Mouse (Mus musculus) forebrain, embryonic 15.5 days (tissue): Measurements from ENCODE around the gene Rpa2. TPM values are rescaled to one million over a fixed set of nuclear protein-coding genes. Genes with fewer than 3 reads are reported as not detected.
"Not testable (repeated sequence)": the region's sequence is repeated elsewhere in the genome, so short reads cannot be mapped to it uniquely, and the experiment has no call there.

Experiments used
- ATAC-seq: fragments of 200-750 bp; cut with Nextera tagmentation; replicated peaks from 2 replicates; pipeline ENCODE4 v1.8.0; 2017; ENCODE audit warnings: mild to moderate bottlenecking, moderate TSS enrichment, moderate library complexity
- H3K27ac ChIP-seq: fragments of 300-500 bp; sonication (generic); replicated peaks from 2 replicates; pipeline ENCODE4 v1.5.1; 2015; ENCODE audit warnings: mild to moderate bottlenecking, inconsistent platforms
- H3K27me3 ChIP-seq: fragments of 300-500 bp; sonication (generic); 2 replicates; pipeline ENCODE4 v1.6.1; 2015; ENCODE audit warnings: inconsistent platforms
- H3K36me3 ChIP-seq: fragments of 300-500 bp; sonication (generic); 2 replicates; pipeline ENCODE4 v1.6.1; 2015; ENCODE audit warnings: mild to moderate bottlenecking, inconsistent platforms
- H3K4me1 ChIP-seq: fragments of 300-500 bp; sonication (generic); 2 replicates; pipeline ENCODE4 v1.6.1; 2015; ENCODE audit warnings: inconsistent platforms
- H3K4me2 ChIP-seq: fragments of 300-500 bp; sonication (generic); replicated peaks from 2 replicates; pipeline ENCODE4 v1.6.1; 2015; ENCODE audit warnings: mild to moderate bottlenecking, inconsistent platforms
- H3K4me3 ChIP-seq: fragments of 300-500 bp; sonication (generic); 2 replicates; pipeline ENCODE4 v1.5.1; 2015; ENCODE audit warnings: mild to moderate bottlenecking, inconsistent platforms
- H3K9ac ChIP-seq: fragments of 300-500 bp; sonication (generic); replicated peaks from 2 replicates; pipeline ENCODE4 v1.6.1; 2015; ENCODE audit warnings: mild to moderate bottlenecking, inconsistent platforms
- H3K9me3 ChIP-seq: fragments of 300-500 bp; sonication (generic); 2 replicates; pipeline ENCODE4 v1.6.1; 2016; ENCODE audit warnings: inconsistent platforms
- WGBS: fragments of 180-500 bp; shearing (Covaris S2); methylation state at CpG from one replicate; pipeline ENCODE4 v1.1.7; 2015; ENCODE audit warnings: mixed read lengths; 5-methylcytosine and 5-hydroxymethylcytosine counted together
- polyA plus RNA-seq: library from polyadenylated mRNA; unstranded; fragments of >200 nt; fragmentation: Nextera tagmentation; extraction: Ambion mirVana; gene quantifications from 2 replicates; pipeline ENCODE4 v1.2.1, GENCODE M21; 2015

Gene Rpa2
- 63.2 and 69.4 TPM in 2 replicates for polyA plus RNA-seq

GRCm38 (mm10) chr4:132767914-132768876, at the start of gene Rpa2:
Gene Rpa2, plus strand, starts transcription at chr4:132768332.
- Histone ChIP-seq H3K4me2 (peak within 1 kb of the TSS; percentile 86), H3K27me3 (no peaks in the 10 kb centered on the region), H3K9me3 (no peaks in the 10 kb centered on the region), H3K9ac (peak within 1 kb of the TSS; percentile 60), H3K36me3 (peaks cover 12% of the 10 kb centered on the region), H3K4me3 (peak within 1 kb of the TSS; percentile 81), H3K4me1 (peaks cover 12% of the 10 kb centered on the region), H3K27ac (no peak within 1 kb of the TSS)
- under 1% methylated on average over 71 of the region's 71 CpGs for WGBS
- peak; percentile 98 for ATAC-seq

GRCm38 (mm10) chr4:132728233-132728632, 39.9 kb upstream of the Rpa2 start:
- no peaks in the 10 kb centered on the region for H3K27me3 ChIP-seq
- WGBS: 95% methylated on average over 8 of the region's 8 CpGs
- H3K9ac ChIP-seq: no peak overlapping the region
- no peak overlapping the region for H3K4me2 ChIP-seq
- no peak overlapping the region for H3K27ac ChIP-seq
- H3K4me1 ChIP-seq: peaks cover 10% of the 10 kb centered on the region
- H3K36me3 ChIP-seq: peaks cover 11% of the 10 kb centered on the region; the same call in 1 of the 2 replicates
- H3K4me3 ChIP-seq: no peak overlapping the region
- H3K9me3 ChIP-seq: no peaks in the 10 kb centered on the region
- no peak for ATAC-seq

GRCm38 (mm10) chr4:132731616-132732015, 36.5 kb upstream of the Rpa2 start:
- Histone ChIP-seq H3K4me2 (peak overlapping the region; percentile 60), H3K4me1 (peaks cover 10% of the 10 kb centered on the region), H3K9me3 (no peaks in the 10 kb centered on the region), H3K36me3 (no peaks in the 10 kb centered on the region), H3K4me3 (peak overlapping the region; percentile 51), H3K9ac (peak overlapping the region; percentile 48), H3K27ac (no peak overlapping the region), H3K27me3 (no peaks in the 10 kb centered on the region)
- ATAC-seq: no peak
- 53% methylated on average over 12 of the region's 12 CpGs for WGBS

GRCm38 (mm10) chr4:132732148-132732684, 35.9 kb upstream of the Rpa2 start, which contains the start of gene Xkr8:
Gene Xkr8, minus strand, starts transcription at chr4:132732546.
- WGBS: 1% methylated on average over 34 of the region's 34 CpGs
- H3K9ac ChIP-seq: peak within 1 kb of the TSS; percentile 48
- H3K4me1 ChIP-seq: peaks cover 10% of the 10 kb centered on the region
- no peaks in the 10 kb centered on the region for H3K36me3 ChIP-seq
- peak; percentile 95 for ATAC-seq
- no peaks in the 10 kb centered on the region for H3K27me3 ChIP-seq
- no peaks in the 10 kb centered on the region for H3K9me3 ChIP-seq
- H3K4me3 ChIP-seq: peak within 1 kb of the TSS; percentile 51
- peak within 1 kb of the TSS; percentile 60 for H3K4me2 ChIP-seq
- no peak within 1 kb of the TSS for H3K27ac ChIP-seq

- H3K9me3 ChIP-seq: no peaks in the 10 kb centered on the region
- peaks cover 10% of the 10 kb centered on the region for H3K4me1 ChIP-seq
- no peak overlapping the region for H3K27ac ChIP-seq
- no peaks in the 10 kb centered on the region for H3K27me3 ChIP-seq
- 93% methylated on average over 25 of the region's 25 CpGs for WGBS
- H3K4me3 ChIP-seq: no peak overlapping the region
- no peaks in the 10 kb centered on the region for H3K36me3 ChIP-seq
- H3K4me2 ChIP-seq: no peak overlapping the region
- H3K9ac ChIP-seq: no peak overlapping the region
- no peak for ATAC-seq
Measured at GRCm38 (mm10) chr4:132733071-132733770, 34.9 kb upstream of the Rpa2 start.

GRCm38 (mm10) chr4:132734766-132735165, 33.4 kb upstream of the Rpa2 start:
- H3K27me3 ChIP-seq: no peaks in the 10 kb centered on the region
- H3K9me3 ChIP-seq: no peaks in the 10 kb centered on the region
- 92% methylated on average over 2 of the region's 2 CpGs for WGBS
- H3K4me3 ChIP-seq: no peak overlapping the region
- H3K36me3 ChIP-seq: no peaks in the 10 kb centered on the region
- no peak for ATAC-seq
- no peak overlapping the region for H3K27ac ChIP-seq
- H3K4me2 ChIP-seq: no peak overlapping the region
- peaks cover 10% of the 10 kb centered on the region for H3K4me1 ChIP-seq
- H3K9ac ChIP-seq: no peak overlapping the region

- Histone ChIP-seq H3K27me3 (no peaks in the 10 kb centered on the region), H3K4me2 (no peak overlapping the region), H3K9ac (no peak overlapping the region), H3K4me1 (peaks cover 10% of the 10 kb centered on the region), H3K4me3 (no peak overlapping the region), H3K36me3 (no peaks in the 10 kb centered on the region), H3K27ac (no peak overlapping the region), H3K9me3 (no peaks in the 10 kb centered on the region)
- 70% methylated on average over 2 of the region's 2 CpGs for WGBS
- ATAC-seq: no peak
Measured at GRCm38 (mm10) chr4:132735389-132735788, 32.7 kb upstream of the Rpa2 start.

GRCm38 (mm10) chr4:132735894-132736293, 32.2 kb upstream of the Rpa2 start:
- Histone ChIP-seq H3K27ac (no peak overlapping the region), H3K4me2 (no peak overlapping the region), H3K4me3 (no peak overlapping the region), H3K27me3 (no peaks in the 10 kb centered on the region), H3K9me3 (no peaks in the 10 kb centered on the region), H3K36me3 (no peaks in the 10 kb centered on the region), H3K9ac (no peak overlapping the region), H3K4me1 (peaks cover 10% of the 10 kb centered on the region)
- WGBS: 75% methylated on average over 3 of the region's 3 CpGs
- no peak for ATAC-seq

GRCm38 (mm10) chr4:132737154-132737553, 31.0 kb upstream of the Rpa2 start:
- H3K4me1 ChIP-seq, ATAC-seq, H3K9me3 ChIP-seq, H3K27me3 ChIP-seq, H3K9ac ChIP-seq, H3K36me3 ChIP-seq, H3K4me2 ChIP-seq, H3K27ac ChIP-seq, H3K4me3 ChIP-seq: not testable (repeated sequence)
- WGBS: 90% methylated on average over 9 of the region's 9 CpGs

GRCm38 (mm10) chr4:132741491-132741890, 26.6 kb upstream of the Rpa2 start:
- Histone ChIP-seq H3K27me3 (no peaks in the 10 kb centered on the region), H3K4me1 (0 out of 2 replicates have a peak, but pooled peaks cover 8% of the 10 kb centered on the region), H3K4me2 (no peak overlapping the region), H3K9ac (no peak overlapping the region), H3K27ac (no peak overlapping the region), H3K4me3 (no peak overlapping the region), H3K9me3 (no peaks in the 10 kb centered on the region), H3K36me3 (no peaks in the 10 kb centered on the region)
- WGBS: 94% methylated on average over 7 of the region's 7 CpGs
- ATAC-seq: no peak

- Histone ChIP-seq H3K36me3 (no peaks in the 10 kb centered on the region), H3K9me3 (no peaks in the 10 kb centered on the region), H3K4me1 (0 out of 2 replicates have a peak, but pooled peaks cover 8% of the 10 kb centered on the region), H3K4me3 (no peak overlapping the region), H3K9ac (no peak overlapping the region), H3K4me2 (no peak overlapping the region), H3K27ac (no peak overlapping the region; the same call in 1 of the 2 replicates), H3K27me3 (no peaks in the 10 kb centered on the region)
- ATAC-seq: no peak
- WGBS: 66% methylated on average over 11 of the region's 11 CpGs
Measured at GRCm38 (mm10) chr4:132743992-132744911, 23.9 kb upstream of the Rpa2 start.
